Mouse (Mus musculus): ENCODE results near the gene Zbtb43. TPM values are rescaled to one million over a fixed set of nuclear protein-coding genes. Genes with fewer than 3 reads are reported as not detected.

The Zbtb43 gene
- polyA plus RNA-seq, 1 experiment: 23.4 TPM

DNA sequence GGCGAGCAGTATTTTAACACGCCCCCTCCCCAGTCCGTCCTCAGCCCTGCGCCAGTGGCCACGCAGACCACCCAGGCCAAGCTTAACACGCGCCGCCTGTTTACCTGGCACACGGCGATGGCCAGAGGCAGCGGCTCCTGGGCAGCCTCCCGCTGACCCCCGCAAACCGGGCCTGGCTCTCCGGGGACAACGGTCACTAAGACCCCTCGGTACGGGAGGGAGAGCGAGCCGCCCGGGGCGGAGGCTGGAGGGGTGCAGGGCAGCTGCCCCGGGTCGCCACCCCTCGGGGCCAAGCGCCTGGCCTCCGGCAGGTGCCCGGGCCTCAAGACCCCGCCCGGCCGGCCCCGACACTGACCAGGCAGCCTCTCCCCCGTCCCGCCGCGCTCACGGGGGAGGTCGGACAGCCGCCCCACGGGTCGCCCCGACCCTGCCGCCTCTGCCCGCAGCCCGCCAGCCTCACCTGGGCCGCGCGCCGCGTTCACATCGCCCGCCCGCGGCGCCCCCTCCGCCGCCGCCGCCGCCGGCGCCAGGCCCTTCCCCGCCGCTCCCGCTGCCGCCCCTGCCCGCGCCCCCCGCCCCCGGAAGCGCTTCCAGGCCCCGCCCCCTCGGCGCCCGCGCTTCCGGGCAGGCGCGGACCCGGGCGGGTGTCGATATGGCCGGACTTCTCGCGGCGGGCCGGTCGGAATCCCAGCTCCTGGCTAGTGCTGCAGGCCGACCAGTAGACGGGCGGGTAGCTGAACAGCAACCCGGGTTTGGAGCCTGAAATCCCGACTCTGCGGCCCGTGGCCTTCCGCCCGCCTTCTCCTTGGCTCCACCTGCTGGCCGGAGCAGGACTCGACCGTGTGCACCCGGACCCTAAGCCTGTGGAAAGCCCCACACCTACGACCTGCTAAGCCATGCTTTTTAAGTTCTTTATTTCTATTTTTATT, 37.3 kb downstream of the Zbtb43 start, which contains the start of gene Zbtb34:
Gene Zbtb34, minus strand, starts transcription at position 554 of the 929 bp plus-strand sequence.
- TF ChIP-seq POLR2A (IDR thresholded peaks at IDR 0.05; ENCODE audit: insufficient read depth, low read length): no peak
- TF ChIP-seq EP300 (IDR thresholded peaks at IDR 0.05; ENCODE audit: insufficient read depth, low read depth, low read length): no peak
- TF ChIP-seq CTCF (IDR thresholded peaks at IDR 0.05; ENCODE audit: low read depth, low read length): peak; percentile 69
- Histone ChIP-seq H3K27me3 (ENCODE audit: control insufficient read depth, insufficient read depth, low read length, poor library complexity, severe bottlenecking) (no peaks in the 10 kb centered on the region), H3K36me3 (ENCODE audit: control insufficient read depth, insufficient read depth, low read length, poor library complexity, severe bottlenecking) (peaks cover 2% of the 10 kb centered on the region), H3K4me3 (ENCODE audit: low read depth, low read length) (peak within 1 kb of the TSS; percentile 98), H3K9ac (ENCODE audit: low read depth, poor library complexity, severe bottlenecking) (peak within 1 kb of the TSS; percentile 95), H3K9me3 (replicated peaks; ENCODE audit: control insufficient read depth, insufficient read depth, low read length, poor library complexity, severe bottlenecking) (no peaks in the 10 kb centered on the region), H3K27ac (ENCODE audit: insufficient read depth, low read length) (peak within 1 kb of the TSS; percentile 70), H3K4me1 (ENCODE audit: control insufficient read depth, insufficient read depth, low read length) (peaks cover 4% of the 10 kb centered on the region)

DNA sequence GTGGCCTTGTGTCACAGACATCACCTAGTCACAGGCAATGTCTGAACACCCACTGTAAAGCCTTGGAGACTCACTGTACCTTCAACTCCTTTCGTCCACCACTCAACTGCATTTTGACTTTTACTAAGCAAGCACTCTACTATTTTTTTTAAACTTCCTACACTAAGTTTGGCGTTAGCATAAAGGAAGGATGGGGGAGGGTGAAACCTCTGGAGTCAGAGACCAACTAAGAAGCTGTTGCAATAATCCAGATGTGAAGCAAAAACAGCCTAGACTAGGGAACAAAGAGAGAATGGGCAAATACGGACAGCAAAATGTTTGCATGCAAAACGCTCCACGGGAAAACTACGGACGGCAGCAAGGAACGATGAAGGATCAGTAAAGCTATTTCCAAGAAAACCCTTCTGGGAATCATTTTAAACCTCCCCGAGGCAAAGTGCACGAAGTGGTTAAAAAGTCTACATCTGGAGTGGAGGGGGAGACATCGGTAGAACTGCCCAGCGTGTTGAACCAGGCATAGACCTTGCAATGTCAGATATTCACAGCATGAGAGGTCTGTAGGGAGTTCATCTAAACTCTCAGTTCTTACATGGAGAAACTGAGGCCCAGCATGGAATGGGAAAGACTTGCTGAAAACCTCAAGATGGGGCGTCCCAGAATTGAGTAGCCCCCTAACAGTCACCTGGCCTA, 38.1 kb downstream of the Zbtb43 start:
- Histone ChIP-seq H3K27me3 (ENCODE audit: control insufficient read depth, insufficient read depth, low read length, poor library complexity, severe bottlenecking) (no peaks in the 10 kb centered on the region), H3K36me3 (ENCODE audit: control insufficient read depth, insufficient read depth, low read length, poor library complexity, severe bottlenecking) (peaks cover 2% of the 10 kb centered on the region), H3K9ac (ENCODE audit: low read depth, poor library complexity, severe bottlenecking) (peak overlapping the region; percentile 95), H3K27ac (ENCODE audit: insufficient read depth, low read length) (peak overlapping the region; percentile 33; the same call in 1 of the 2 replicates), H3K4me1 (ENCODE audit: control insufficient read depth, insufficient read depth, low read length) (peaks cover 4% of the 10 kb centered on the region), H3K4me3 (ENCODE audit: low read depth, low read length) (peak overlapping the region; percentile 98), H3K9me3 (replicated peaks; ENCODE audit: control insufficient read depth, insufficient read depth, low read length, poor library complexity, severe bottlenecking) (no peaks in the 10 kb centered on the region)
- TF ChIP-seq EP300 (IDR thresholded peaks at IDR 0.05; ENCODE audit: insufficient read depth, low read depth, low read length) (no peak), POLR2A (IDR thresholded peaks at IDR 0.05; ENCODE audit: insufficient read depth, low read length) (no peak), CTCF (IDR thresholded peaks at IDR 0.05; ENCODE audit: low read depth, low read length) (no peak)

DNA sequence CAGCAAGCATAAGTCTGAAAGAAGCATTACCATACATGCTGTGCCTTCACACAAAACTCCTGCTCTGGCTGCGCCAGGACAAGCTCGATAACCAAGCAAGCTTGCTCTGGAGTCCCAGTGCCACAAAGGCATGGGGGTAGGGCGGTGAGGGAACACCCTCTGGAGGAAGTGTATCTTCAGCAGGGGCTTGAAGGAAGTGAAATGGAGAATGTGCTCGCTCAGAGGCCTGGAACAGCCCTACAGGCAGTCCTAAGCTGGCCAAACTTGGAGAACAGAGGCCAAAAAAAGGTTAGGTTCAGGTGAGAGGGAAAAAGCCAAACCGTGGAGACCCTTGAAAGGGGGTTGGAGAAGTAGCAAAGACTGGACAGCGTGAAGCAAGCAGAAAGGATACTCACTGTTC, 39.0 kb downstream of the Zbtb43 start:
- Histone ChIP-seq H3K27ac (ENCODE audit: insufficient read depth, low read length) (peak overlapping the region; percentile 33), H3K9me3 (replicated peaks; ENCODE audit: control insufficient read depth, insufficient read depth, low read length, poor library complexity, severe bottlenecking) (no peaks in the 10 kb centered on the region), H3K27me3 (ENCODE audit: control insufficient read depth, insufficient read depth, low read length, poor library complexity, severe bottlenecking) (no peaks in the 10 kb centered on the region), H3K36me3 (ENCODE audit: control insufficient read depth, insufficient read depth, low read length, poor library complexity, severe bottlenecking) (peaks cover 2% of the 10 kb centered on the region), H3K4me3 (ENCODE audit: low read depth, low read length) (peak overlapping the region; percentile 49; the same call in 1 of the 2 replicates), H3K9ac (ENCODE audit: low read depth, poor library complexity, severe bottlenecking) (peak overlapping the region; percentile 95; the same call in 1 of the 2 replicates), H3K4me1 (ENCODE audit: control insufficient read depth, insufficient read depth, low read length) (peaks cover 4% of the 10 kb centered on the region)
- TF ChIP-seq CTCF (IDR thresholded peaks at IDR 0.05; ENCODE audit: low read depth, low read length) (no peak), POLR2A (IDR thresholded peaks at IDR 0.05; ENCODE audit: insufficient read depth, low read length) (no peak), EP300 (IDR thresholded peaks at IDR 0.05; ENCODE audit: insufficient read depth, low read depth, low read length) (no peak)

DNA sequence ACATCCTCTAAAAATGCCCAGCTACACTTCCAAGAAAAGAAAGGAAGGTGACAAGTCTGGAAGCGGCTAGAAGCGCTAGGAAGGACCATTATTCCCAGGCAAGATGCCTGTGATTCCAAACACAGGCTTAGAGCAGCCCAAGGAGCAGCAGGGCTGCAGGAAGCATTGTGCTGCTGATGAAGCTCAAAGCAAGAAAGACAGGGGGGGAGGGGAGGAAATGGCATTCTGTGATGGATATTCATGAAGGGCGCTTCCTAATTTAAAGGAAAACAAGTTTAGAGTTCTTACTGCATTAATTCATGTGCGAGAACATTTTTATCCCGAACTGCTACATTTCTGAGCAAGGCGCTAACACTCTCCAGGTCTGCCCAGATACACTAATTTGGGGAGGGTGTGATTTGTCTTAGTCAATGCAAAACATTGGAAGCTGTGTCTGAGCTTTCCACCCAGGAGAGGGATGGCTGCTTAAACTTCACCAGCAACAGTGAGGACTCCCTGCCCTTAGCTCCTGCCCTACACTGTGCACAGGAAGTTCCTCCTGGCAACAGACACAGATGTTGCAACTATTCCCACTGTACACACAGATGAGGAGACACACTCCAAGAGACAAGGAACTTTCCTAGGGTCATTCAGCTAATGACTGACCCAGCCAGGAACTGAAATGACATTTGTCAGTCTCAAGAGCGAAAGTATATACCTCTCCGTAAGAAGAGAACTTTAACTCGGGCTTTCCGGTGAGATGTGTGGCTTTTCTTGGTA, 41.5 kb downstream of the Zbtb43 start:
- H3K9me3 ChIP-seq (replicated peaks; ENCODE audit: control insufficient read depth, insufficient read depth, low read length, poor library complexity, severe bottlenecking): no peaks in the 10 kb centered on the region
- TF ChIP-seq EP300 (IDR thresholded peaks at IDR 0.05; ENCODE audit: insufficient read depth, low read depth, low read length): peak; percentile 74
- no peak for TF ChIP-seq CTCF (IDR thresholded peaks at IDR 0.05; ENCODE audit: low read depth, low read length)
- H3K27ac ChIP-seq (ENCODE audit: insufficient read depth, low read length): peak overlapping the region; percentile 60
- no peak overlapping the region for H3K4me3 ChIP-seq (ENCODE audit: low read depth, low read length)
- peaks cover 2% of the 10 kb centered on the region for H3K4me1 ChIP-seq (ENCODE audit: control insufficient read depth, insufficient read depth, low read length)
- peaks cover 8% of the 10 kb centered on the region for H3K36me3 ChIP-seq (ENCODE audit: control insufficient read depth, insufficient read depth, low read length, poor library complexity, severe bottlenecking)
- no peaks in the 10 kb centered on the region for H3K27me3 ChIP-seq (ENCODE audit: control insufficient read depth, insufficient read depth, low read length, poor library complexity, severe bottlenecking)
- no peak overlapping the region for H3K9ac ChIP-seq (ENCODE audit: low read depth, poor library complexity, severe bottlenecking)

DNA sequence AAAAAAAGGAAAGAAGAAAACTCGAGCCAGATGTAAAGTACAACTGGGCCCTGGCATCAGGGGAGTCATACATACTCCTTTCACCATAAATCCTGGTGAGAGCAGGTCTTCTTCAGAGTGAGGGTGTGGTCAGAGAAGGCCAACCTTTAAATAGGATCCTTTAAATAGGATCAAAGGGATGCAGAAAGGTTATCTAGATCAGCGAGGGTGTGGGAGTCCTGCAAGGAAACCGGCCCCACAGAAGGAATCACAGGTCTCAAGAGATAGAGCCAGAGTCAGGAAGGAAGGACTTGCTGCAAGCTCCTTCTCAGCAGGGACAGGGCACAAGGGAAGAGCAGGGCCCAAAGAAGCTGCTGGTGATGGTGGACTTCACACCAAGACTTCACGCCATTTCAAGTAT, 50.9 kb downstream of the Zbtb43 start:
- 0 out of 2 replicates have a peak, but pooled peaks cover 2% of the 10 kb centered on the region for H3K36me3 ChIP-seq (ENCODE audit: control insufficient read depth, insufficient read depth, low read length, poor library complexity, severe bottlenecking)
- no peaks in the 10 kb centered on the region for H3K27me3 ChIP-seq (ENCODE audit: control insufficient read depth, insufficient read depth, low read length, poor library complexity, severe bottlenecking)
- H3K27ac ChIP-seq (ENCODE audit: insufficient read depth, low read length): no peak overlapping the region
- H3K4me3 ChIP-seq (ENCODE audit: low read depth, low read length): no peak overlapping the region
- no peak for TF ChIP-seq CTCF (IDR thresholded peaks at IDR 0.05; ENCODE audit: low read depth, low read length)
- no peak for TF ChIP-seq POLR2A (IDR thresholded peaks at IDR 0.05; ENCODE audit: insufficient read depth, low read length)
- no peak for TF ChIP-seq EP300 (IDR thresholded peaks at IDR 0.05; ENCODE audit: insufficient read depth, low read depth, low read length)
- no peaks in the 10 kb centered on the region for H3K4me1 ChIP-seq (ENCODE audit: control insufficient read depth, insufficient read depth, low read length)
- no peaks in the 10 kb centered on the region for H3K9me3 ChIP-seq (replicated peaks; ENCODE audit: control insufficient read depth, insufficient read depth, low read length, poor library complexity, severe bottlenecking)
- H3K9ac ChIP-seq (ENCODE audit: low read depth, poor library complexity, severe bottlenecking): no peak overlapping the region

Data from ES-Bruce4 (cell line).